Mouse (Mus musculus) midbrain, embryonic 16.5 days (tissue): ENCODE results near the gene Tspear. TPM values are rescaled to one million over a fixed set of nuclear protein-coding genes. Genes with fewer than 3 reads are reported as not detected.

Source experiments
- ATAC-seq: fragments of 200-750 bp; cut with Nextera tagmentation; 2 replicates; pipeline ENCODE4 v1.8.0; 2017; ENCODE audit warnings: moderate TSS enrichment
- H3K27ac ChIP-seq: fragments of 300-500 bp; sonication (generic); 2 replicates; pipeline ENCODE4 v1.5.1; 2014; ENCODE audit warnings: mild to moderate bottlenecking, low read length, mixed read lengths
- H3K27me3 ChIP-seq: fragments of 300-500 bp; sonication (generic); 2 replicates; pipeline ENCODE4 v1.6.1; 2014; ENCODE audit warnings: low read depth, low read length, mixed read lengths; ENCODE audit not compliant: control insufficient read depth, insufficient read depth
- H3K36me3 ChIP-seq: fragments of 300-500 bp; sonication (generic); 2 replicates; pipeline ENCODE4 v1.6.1; 2014; ENCODE audit warnings: mild to moderate bottlenecking, low read length, moderate library complexity, mixed read lengths; ENCODE audit not compliant: control insufficient read depth, insufficient read depth
- H3K4me1 ChIP-seq: fragments of 300-500 bp; sonication (generic); 2 replicates; pipeline ENCODE4 v1.6.1; 2014; ENCODE audit warnings: mild to moderate bottlenecking, low read length, mixed read lengths; ENCODE audit not compliant: control insufficient read depth, insufficient read depth
- H3K4me2 ChIP-seq: fragments of 300-500 bp; sonication (generic); 2 replicates; pipeline ENCODE4 v1.6.1; 2014; ENCODE audit warnings: mild to moderate bottlenecking, low read length, mixed read lengths
- H3K4me3 ChIP-seq: fragments of 300-500 bp; sonication (generic); 2 replicates; pipeline ENCODE4 v1.5.1; 2014; ENCODE audit warnings: low read depth, mild to moderate bottlenecking, low read length, moderate library complexity, mixed read lengths
- H3K9ac ChIP-seq: fragments of 300-500 bp; sonication (generic); 2 replicates; pipeline ENCODE4 v1.6.1; 2014; ENCODE audit warnings: low read depth, low read length, mixed read lengths
- H3K9me3 ChIP-seq: fragments of 300-500 bp; sonication (generic); replicated peaks from 2 replicates; pipeline ENCODE4 v1.6.1; 2014; ENCODE audit warnings: mild to moderate bottlenecking, low read length, mixed read lengths; ENCODE audit not compliant: control insufficient read depth, poor library complexity, severe bottlenecking
- WGBS: fragments of 180-500 bp; shearing (Covaris S2); extraction: QIAGEN DNeasy Blood & Tissue Kit; methylation state at CpG from one replicate; pipeline ENCODE4 v1.1.7; 2014; 5-methylcytosine and 5-hydroxymethylcytosine counted together
- microRNA counts: library from miRNA; unstranded; fragments of <30 nt; microRNA quantifications from one replicate; lab custom pipeline; 2016
- microRNA-seq: library from miRNA; unstranded; fragments of <30 nt; microRNA quantifications from one replicate; pipeline ENCODE4, GENCODE M21; 2017
- polyA plus RNA-seq: library from polyadenylated mRNA; unstranded; fragments of >200 nt; fragmentation: Nextera tagmentation; extraction: Ambion mirVana; gene quantifications from 2 replicates; pipeline ENCODE4 v1.2.1, GENCODE M21; 2015

Tspear gene
- polyA plus RNA-seq, 1 experiment from 2014 or later, result 1.6 TPM

DNA sequence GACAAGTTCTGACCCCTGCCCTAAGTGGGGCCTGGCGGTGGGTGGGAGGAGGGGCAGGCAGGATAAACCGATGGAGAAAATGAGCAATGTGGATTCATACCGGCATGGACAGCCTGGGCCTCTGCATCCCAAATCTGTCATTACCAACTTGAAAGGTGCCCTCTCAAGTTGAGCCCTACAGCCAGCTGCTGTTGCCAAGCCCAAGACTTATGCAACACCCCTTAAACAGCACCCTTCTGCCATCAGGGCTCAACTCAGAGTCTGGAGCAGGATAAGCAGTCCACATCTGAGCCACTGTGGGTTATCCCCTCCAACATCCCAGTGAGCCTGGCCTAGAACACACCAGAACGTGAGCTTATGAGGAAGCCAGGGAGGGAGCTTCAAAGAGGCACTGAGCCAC, 226.9 kb downstream of the Tspear start:
- Histone ChIP-seq H3K4me1 (no peaks in the 10 kb centered on the region), H3K9me3 (no peaks in the 10 kb centered on the region), H3K27ac (no peak overlapping the region), H3K4me3 (no peak overlapping the region), H3K27me3 (no peaks in the 10 kb centered on the region), H3K4me2 (no peak overlapping the region), H3K9ac (no peak overlapping the region), H3K36me3 (no peaks in the 10 kb centered on the region)
- ATAC-seq, result no peak
- WGBS, result 67% methylated on average over 4 of the region's 4 CpGs

DNA sequence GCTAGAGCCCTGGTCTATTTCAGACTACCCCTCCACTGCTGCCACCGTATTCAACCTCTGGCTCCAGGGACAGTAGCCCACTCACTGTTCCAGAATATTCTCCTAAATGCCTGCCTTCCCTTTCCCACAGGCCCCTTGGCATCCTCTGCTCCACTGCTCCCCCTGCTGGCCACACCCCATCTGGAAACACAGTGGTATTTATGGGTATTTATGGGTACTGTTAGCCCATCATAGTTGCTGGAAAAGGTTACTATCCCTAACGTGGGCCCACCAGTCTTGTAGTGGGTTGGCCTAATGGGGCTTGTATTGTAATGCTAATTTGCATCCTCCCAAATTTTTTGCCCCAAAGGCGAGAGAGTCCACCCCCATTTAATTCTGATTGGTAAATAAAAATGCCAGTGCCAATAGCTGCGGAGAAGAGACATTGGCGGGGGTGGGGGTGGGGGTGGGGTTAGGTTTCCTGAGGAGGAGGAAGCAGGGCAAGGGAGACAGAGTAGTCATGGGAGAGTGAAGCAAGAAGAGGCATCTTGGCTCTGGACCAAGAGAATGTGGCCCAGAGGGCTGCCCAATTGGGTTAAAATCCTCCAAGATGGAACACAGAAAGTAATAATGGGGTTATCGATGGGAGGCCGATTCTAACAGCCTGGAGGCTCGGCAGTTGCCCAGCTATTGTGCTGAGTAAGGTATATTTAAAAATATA, 230.4 kb downstream of the Tspear start:
- WGBS, result 56% methylated on average over 8 of the region's 8 CpGs
- no peak overlapping the region for H3K4me2 ChIP-seq
- H3K9ac ChIP-seq, result no peak overlapping the region

DNA sequence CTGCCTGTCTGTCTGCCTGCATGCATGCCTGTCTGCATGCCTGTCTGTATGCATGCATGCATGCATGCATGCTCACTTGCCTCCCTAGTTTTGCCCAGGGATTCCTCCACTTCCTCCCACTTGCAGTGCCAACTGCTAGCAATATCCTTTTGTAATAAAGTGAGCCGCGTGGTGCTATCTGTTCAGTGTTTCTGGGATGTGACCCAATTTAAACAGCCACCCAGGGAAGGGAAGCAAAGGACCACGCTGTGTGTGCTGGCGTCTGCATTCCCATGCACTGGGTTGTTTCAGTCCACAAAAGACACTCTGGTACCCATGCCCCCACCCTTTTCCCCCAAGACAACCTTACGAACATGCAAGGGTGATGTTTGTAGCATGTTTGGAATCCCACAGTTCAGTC, 234.6 kb downstream of the Tspear start:
- Histone ChIP-seq H3K9ac (no peak overlapping the region), H3K9me3 (no peaks in the 10 kb centered on the region), H3K4me2 (no peak overlapping the region), H3K4me3 (no peak overlapping the region), H3K4me1 (no peaks in the 10 kb centered on the region), H3K27me3 (no peaks in the 10 kb centered on the region), H3K27ac (no peak overlapping the region), H3K36me3 (no peaks in the 10 kb centered on the region)
- no peak for ATAC-seq
- 83% methylated on average over 5 of the region's 5 CpGs for WGBS

More for the DNA sequence above, 230.4 kb downstream of the Tspear start:
- no peak overlapping the region for H3K27ac ChIP-seq
- no peaks in the 10 kb centered on the region for H3K9me3 ChIP-seq
- H3K27me3 ChIP-seq, result no peaks in the 10 kb centered on the region
- H3K4me3 ChIP-seq, result no peak overlapping the region
- no peak for ATAC-seq
- H3K4me1 ChIP-seq, result no peaks in the 10 kb centered on the region
- no peaks in the 10 kb centered on the region for H3K36me3 ChIP-seq

DNA sequence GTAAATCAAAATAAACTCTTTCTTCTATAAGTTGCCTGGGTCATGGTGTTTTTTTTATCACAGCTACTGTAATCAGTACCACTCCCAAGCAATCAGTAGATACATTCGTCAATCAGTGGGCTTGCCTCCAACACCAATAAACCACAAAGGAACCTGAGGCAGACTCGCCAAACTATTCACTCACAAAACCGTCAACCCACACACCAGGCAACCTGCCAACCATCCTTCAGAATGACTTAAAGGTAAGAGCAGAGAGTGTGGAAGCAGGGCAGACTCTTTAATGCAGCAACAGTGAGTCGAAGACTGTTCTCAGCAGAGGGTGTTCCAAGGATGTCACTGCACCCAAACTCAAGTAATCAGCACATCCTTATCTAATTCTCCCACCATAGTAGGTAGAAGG, 236.3 kb downstream of the Tspear start:
- Histone ChIP-seq H3K4me3 (no peak overlapping the region), H3K9ac (no peak overlapping the region), H3K36me3 (no peaks in the 10 kb centered on the region), H3K27ac (no peak overlapping the region), H3K27me3 (no peaks in the 10 kb centered on the region), H3K4me2 (no peak overlapping the region), H3K9me3 (no peaks in the 10 kb centered on the region), H3K4me1 (no peaks in the 10 kb centered on the region)
- 84% methylated on average over 4 of the region's 4 CpGs for WGBS
- no peak for ATAC-seq

DNA sequence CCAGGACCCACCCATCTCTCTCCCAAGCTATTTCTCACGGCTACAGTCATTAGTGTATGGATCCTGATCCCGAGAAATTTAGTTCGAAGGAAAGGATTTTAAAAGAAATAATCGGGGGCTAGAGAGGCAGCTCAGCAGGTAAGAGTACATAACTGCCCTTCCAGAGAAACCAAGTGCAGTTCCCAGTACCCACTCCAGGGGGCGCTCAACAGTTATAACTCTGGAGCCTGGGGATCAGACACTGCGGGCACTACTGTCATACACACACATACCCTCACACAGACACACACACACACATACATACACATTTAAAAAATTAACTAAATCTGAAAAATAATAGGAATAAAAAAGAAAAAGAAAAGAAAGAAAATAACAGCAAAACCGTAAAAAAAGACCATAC, 239.8 kb downstream of the Tspear start:
- no peaks in the 10 kb centered on the region for H3K27me3 ChIP-seq
- H3K4me2 ChIP-seq, result no peak overlapping the region
- 47% methylated on average over 7 of the region's 7 CpGs for WGBS
- no peaks in the 10 kb centered on the region for H3K4me1 ChIP-seq
- no peak for ATAC-seq
- H3K36me3 ChIP-seq, result no peaks in the 10 kb centered on the region
- no peak overlapping the region for H3K27ac ChIP-seq
- no peak overlapping the region for H3K4me3 ChIP-seq
- no peak overlapping the region for H3K9ac ChIP-seq
- H3K9me3 ChIP-seq, result no peaks in the 10 kb centered on the region

DNA sequence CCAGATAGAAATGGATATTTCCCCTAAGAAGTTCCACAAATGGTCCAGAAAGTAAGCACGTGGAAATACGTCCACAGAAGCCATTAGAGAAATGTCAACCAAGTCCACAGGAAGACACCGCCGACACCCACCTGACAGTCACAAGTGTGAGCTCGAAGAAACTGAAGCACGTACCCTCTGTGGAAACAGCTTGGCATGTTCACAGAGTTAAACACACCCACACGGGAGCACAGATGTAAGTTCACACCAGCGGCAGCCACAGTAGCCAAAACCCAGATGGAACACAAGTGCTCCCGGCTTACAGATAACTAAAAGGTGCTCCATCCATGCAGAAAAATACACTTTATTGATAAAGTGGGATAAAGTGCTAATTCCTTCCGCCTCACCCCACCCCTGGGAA, 241.0 kb downstream of the Tspear start:
- Histone ChIP-seq H3K36me3 (no peaks in the 10 kb centered on the region), H3K9ac (no peak overlapping the region), H3K27me3 (no peaks in the 10 kb centered on the region), H3K9me3 (no peaks in the 10 kb centered on the region), H3K4me2 (no peak overlapping the region), H3K27ac (no peak overlapping the region), H3K4me3 (no peak overlapping the region), H3K4me1 (no peaks in the 10 kb centered on the region)
- 89% methylated on average over 10 of the region's 10 CpGs for WGBS
- ATAC-seq, result no peak

MicroRNA genes within 50 kb of the gene (microRNA counts, 519-probe panel; counts per million panel counts)
- microRNA mmu-miR-1930 (lab: Ali Mortazavi, UCI), result 1,403 counts per million, percentile 27 among the panel's probes with 10 or more counts

Small RNA genes lying within 50 kb of the gene (microRNA-seq; reads per million reads assigned to microRNA genes)
- 14.3 reads per million, percentile 34 among the genes with 10 or more reads in this experiment for gene Mir1930

Other genes with a start within 250 kb of the Tspear start
- 40.5 and 44.1 TPM in 2 replicates for gene Fam207a, start 170.8 kb upstream of the Tspear start, polyA plus RNA-seq
- gene Itgb2, start 156.3 kb upstream of the Tspear start, polyA plus RNA-seq, result 0.59 and 0.67 TPM in 2 replicates
- 63.6 and 70.8 TPM in 2 replicates for gene Pttg1ip, start 104.8 kb upstream of the Tspear start, polyA plus RNA-seq
- gene Sumo3, start 80.5 kb upstream of the Tspear start, polyA plus RNA-seq, result 315 and 350 TPM in 2 replicates
- 1.5 and 2.9 TPM in 2 replicates for gene Gm49325, start 80.4 kb upstream of the Tspear start, polyA plus RNA-seq
- gene Ube2g2, start 64.3 kb upstream of the Tspear start, polyA plus RNA-seq, result 80.9 and 81.8 TPM in 2 replicates
- not detected in 2 replicates for gene Gm19402, start 4.2 kb downstream of the Tspear start, polyA plus RNA-seq
- gene Gm9508, start 10.7 kb downstream of the Tspear start, polyA plus RNA-seq, result not detected in 2 replicates
- not detected in 2 replicates for gene Gm10272, start 20.1 kb downstream of the Tspear start, polyA plus RNA-seq
- gene Gm10024, start 24.9 kb downstream of the Tspear start, polyA plus RNA-seq, result not detected in 2 replicates
- gene Gm10142, start 29.2 kb downstream of the Tspear start, polyA plus RNA-seq, result not detected in 2 replicates
- not detected in 2 replicates for gene Krtap12-1, start 34.0 kb downstream of the Tspear start, polyA plus RNA-seq
- gene Gm10100, start 39.9 kb downstream of the Tspear start, polyA plus RNA-seq, result not detected in 2 replicates
- gene Gm18596, start 56.1 kb downstream of the Tspear start, polyA plus RNA-seq, result not detected in 2 replicates
- gene Gm9736, start 64.8 kb downstream of the Tspear start, polyA plus RNA-seq, result not detected in 2 replicates
- gene Gm3233, start 73.1 kb downstream of the Tspear start, polyA plus RNA-seq, result not detected in 2 replicates
- not detected in 2 replicates for gene Gm3238, start 84.8 kb downstream of the Tspear start, polyA plus RNA-seq
- not detected in 2 replicates for gene Gm7138, start 90.4 kb downstream of the Tspear start, polyA plus RNA-seq
- gene Gm3250, start 96.0 kb downstream of the Tspear start, polyA plus RNA-seq, result not detected in 2 replicates
- gene Gm7137, start 101.6 kb downstream of the Tspear start, polyA plus RNA-seq, result not detected in 2 replicates
- not detected in 2 replicates for gene Gm9639, start 108.5 kb downstream of the Tspear start, polyA plus RNA-seq
- not detected in 2 replicates for gene Gm19668, start 112.6 kb downstream of the Tspear start, polyA plus RNA-seq
- not detected in 2 replicates for gene Gm9507, start 125.3 kb downstream of the Tspear start, polyA plus RNA-seq
- not detected in 2 replicates for gene Gm2696, start 128.1 kb downstream of the Tspear start, polyA plus RNA-seq
- not detected in 2 replicates for gene Krtap10-4, start 140.5 kb downstream of the Tspear start, polyA plus RNA-seq
- gene Krtap10-10, start 149.4 kb downstream of the Tspear start, polyA plus RNA-seq, result not detected in 2 replicates
- gene Gm36176, start 160.2 kb downstream of the Tspear start, polyA plus RNA-seq, result not detected in 2 replicates
- not detected in 2 replicates for gene Gm10318, start 166.3 kb downstream of the Tspear start, polyA plus RNA-seq
- gene Gm3285, start 175.4 kb downstream of the Tspear start, polyA plus RNA-seq, result not detected in 2 replicates
- gene Lrrc3, start 216.0 kb downstream of the Tspear start, polyA plus RNA-seq, result 25.4 and 28.7 TPM in 2 replicates